Mouse (Mus musculus): Measurements from ENCODE around the gene Hexim1. TPM values are rescaled to one million over a fixed set of nuclear protein-coding genes. Genes with fewer than 3 reads are reported as not detected.

The Hexim1 gene
- total RNA-seq, 2 experiments from 2014 or later, result 53.7 to 57.3 TPM

DNA sequence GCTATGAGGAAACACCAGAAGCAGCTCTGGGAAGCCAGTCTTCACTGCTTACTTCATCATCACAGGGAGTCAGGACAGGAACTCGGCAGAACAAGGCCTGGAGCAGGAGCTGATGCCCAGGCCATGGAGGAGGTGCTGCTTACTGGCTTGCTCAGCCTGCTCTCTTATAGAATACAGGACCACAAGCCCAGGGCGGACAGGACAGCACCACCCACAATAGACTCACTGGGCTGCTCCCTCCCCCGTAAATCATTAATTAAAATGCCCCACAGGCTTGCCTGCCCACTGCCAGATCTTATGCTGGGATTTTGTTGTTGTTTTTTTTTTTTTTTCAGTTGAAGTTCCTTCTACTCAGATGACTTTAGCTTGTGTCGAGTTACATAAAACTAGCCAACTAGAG lies 31.7 kb downstream of the Hexim1 start:
- no peak for DNase-seq (ENCODE audit: low spot score in 2 of 2)

DNA sequence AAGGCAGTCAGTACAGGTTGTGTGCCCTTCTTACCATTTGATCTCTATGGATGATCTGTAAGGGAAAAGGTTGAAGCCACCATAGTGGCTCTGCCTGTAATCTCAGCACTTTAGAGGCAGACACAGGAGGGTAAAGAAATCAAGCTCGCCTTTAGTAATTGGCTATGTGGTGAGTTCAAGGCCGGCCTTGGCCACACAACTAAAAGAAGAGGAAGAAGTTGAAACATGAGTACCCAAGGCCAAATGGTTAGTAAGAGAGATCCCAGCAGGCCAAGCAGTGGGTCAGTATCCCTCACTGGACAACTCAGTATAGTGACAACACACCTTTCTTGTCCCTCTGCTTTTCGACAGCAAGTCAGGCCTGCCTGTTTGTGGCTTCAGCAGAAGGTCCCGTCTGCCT lies 33.7 kb downstream of the Hexim1 start:
- no peak for DNase-seq (ENCODE audit: low spot score in 2 of 2)

DNA sequence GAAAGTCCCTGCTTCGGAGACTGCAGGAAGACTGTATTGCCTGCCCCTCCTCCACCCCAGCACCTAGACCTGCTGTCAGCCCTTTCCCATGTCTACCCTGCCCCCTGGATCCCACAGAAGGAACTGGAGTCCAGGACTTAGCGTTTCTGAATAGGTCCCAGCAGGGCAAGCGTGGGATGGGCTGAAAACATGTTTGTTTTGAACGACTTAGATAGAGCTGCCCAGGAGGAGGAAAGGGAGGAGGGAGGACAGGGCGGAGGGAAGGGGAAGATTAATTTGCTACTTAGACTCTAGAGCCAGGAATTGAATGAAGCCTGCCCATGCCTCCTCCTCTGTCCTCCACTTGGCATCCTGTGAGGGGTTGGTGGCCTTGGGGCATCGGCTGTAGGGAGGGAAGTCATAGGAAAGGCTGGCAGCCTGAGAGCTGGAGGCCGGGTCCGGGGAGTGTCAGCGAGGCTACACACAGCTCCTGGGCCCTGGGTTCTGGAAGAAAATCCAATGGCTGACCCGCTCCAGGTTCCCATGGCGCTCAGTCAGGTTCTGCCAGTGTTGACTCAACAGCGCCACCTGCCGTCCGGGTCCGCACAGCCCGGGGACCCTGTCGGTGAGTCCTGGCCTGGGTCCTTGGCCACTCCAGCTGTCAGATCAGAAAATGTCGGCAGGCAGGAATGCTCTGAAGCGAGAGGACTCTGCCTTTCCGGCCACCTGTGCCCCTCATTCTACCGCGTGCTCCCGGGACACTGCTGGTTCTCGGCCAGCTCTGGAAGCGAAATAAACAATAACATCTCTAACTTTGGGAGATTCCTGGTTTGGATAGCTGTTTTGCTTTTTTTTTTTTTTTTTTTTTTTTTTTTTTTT lies 42.8 kb downstream of the Hexim1 start:
- DNase-seq (ENCODE audit: low spot score in 2 of 2), result peak; percentile 86 to 96

DNA sequence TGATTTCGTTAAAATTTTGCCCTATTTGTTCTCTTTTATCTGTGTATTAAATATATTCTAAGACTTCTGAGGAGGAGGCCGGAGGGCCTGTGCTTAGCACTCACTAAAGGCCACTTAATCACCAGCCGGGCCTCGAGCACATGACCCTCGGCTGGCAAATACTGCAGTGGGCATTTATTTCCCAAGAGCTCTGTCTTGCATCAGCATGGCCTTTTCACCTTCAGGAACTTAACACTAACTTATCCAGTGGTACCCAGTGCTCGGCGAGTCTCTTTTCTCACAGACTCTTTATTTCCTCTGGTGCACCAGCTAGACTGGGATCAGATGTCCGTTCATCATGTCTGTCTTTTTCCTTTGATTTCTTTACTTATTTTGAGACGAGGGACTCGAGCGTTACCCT lies 44.7 kb downstream of the Hexim1 start:
- no peak for DNase-seq (ENCODE audit: low spot score in 2 of 2)

DNA sequence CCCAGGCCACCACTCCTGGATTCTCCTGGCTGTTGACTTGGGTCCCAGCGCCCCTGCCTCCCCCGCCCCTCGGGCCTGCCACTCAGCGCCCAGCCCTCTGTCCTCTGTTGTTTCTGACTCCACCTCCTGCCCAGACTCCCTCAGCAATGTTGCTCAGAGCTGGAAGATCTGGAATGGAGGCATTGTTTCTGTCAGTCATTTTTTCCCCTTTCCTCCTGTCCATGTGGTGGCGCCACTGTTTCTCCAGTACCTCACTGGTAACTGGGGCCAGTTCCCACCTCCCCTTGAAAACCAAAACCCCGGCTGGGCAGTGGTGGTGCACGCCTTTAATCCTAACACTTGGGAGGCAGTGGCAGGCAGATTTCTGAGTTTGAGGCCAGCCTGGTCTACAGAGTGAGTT lies 45.4 kb downstream of the Hexim1 start:
- no peak for DNase-seq (ENCODE audit: low spot score in 2 of 2)

DNA sequence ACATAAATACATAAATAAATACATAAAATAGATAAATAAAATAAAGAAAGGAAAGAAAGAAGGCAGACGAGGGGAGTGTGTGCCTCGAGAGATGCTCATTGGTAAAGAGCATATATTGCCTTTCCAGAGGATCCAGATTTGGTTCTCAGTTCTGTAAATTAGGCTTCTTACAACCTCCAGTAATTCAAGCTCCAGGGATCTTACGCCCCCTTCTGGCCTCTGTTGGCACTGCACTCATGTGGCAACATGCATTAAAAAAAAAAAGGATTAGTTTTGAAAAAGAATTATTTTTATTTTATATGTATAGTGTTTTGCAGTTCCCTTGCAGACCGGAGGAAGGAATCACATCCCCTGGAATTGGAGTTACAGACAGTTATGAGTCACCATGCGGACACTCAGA lies 46.1 kb downstream of the Hexim1 start:
- DNase-seq (ENCODE audit: low spot score in 2 of 2), result no peak

DNA sequence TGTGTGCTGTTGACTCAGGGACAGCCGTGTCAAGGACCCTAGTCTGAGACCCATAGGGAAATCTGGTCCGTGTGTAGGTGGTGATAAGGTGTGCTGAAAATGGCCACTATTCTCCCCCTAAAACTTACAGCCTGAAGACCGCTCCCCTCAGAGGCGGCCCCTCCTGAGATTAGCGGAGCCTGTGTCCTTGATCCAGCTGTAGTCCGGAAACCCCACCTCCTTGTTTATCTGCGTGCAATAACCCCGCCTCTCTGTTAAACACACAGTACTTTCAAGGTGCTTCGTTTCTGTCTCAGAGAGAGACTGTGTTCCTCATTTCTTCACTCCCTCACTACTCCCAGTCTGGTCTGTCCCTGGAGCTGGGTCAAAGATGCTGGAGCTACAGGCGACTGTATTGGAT lies 48.4 kb downstream of the Hexim1 start:
- no peak for DNase-seq (ENCODE audit: low spot score in 2 of 2)

DNA sequence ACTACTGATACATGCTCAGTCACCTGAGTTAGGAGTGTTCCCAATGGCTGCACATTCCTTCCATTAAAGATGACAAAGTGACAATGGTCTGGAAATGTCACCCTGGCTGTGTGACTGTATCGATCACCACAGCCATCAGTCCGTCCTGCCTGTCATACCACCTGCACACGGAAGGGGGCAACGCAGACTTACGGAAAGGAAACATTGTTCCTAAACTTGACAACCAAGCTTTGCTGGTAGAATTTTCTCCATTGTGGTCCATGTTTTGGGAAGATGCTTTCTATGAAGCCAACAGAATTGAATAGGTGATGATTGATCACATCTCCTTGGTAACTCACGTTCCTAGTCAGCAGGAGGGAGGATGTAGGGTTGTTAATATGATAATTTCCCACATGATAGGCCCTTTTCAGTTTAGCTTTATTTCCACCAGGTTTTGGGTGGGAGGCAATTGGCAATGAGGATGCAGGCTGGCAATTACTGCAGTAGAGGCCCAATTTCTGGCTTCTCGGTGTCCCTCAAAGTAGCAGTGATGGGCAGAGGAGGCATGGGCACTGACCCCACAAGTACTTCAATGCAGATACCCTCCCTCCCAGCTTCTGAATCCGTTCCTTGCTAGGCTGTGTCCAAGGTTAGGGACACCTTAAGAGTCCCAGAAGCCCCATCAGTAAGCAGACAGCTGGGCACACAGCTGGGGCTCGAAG lies 52.8 kb downstream of the Hexim1 start:
- DNase-seq (ENCODE audit: low spot score in 2 of 2), result peak; percentile 77 to 92

Other genes starting within 250 kb of the Hexim1 start
- 100 to 1,000 TPM; 123 to 126 TPM for gene Eftud2, start 235.2 kb upstream of the Hexim1 start, total RNA-seq (2021)
- 1 to 10 TPM; 1.5 to 2.2 TPM for gene Ccdc103, start 235.0 kb upstream of the Hexim1 start, total RNA-seq (2021)
- gene Fam187a, start 231.1 kb upstream of the Hexim1 start, total RNA-seq (2021), result under 1 TPM in 1 of 2 experiments, not detected in 1; 0.27 TPM
- gene Gfap, start 215.3 kb upstream of the Hexim1 start, total RNA-seq (2021), result 100 to 1,000 TPM; 441 to 481 TPM
- not detected for gene Kif18b, start 191.1 kb upstream of the Hexim1 start, total RNA-seq (2021)
- gene C1ql1, start 169.5 kb upstream of the Hexim1 start, total RNA-seq (2021), result 10 to 100 TPM; 17.3 to 20.4 TPM
- gene Nmt1, start 88.0 kb upstream of the Hexim1 start, total RNA-seq (2021), result 100 to 1,000 TPM; 166 to 172 TPM
- gene Dcakd, start 87.9 kb upstream of the Hexim1 start, total RNA-seq (2021), result 10 to 100 TPM; 68.9 to 69.0 TPM
- gene Plcd3, start 14.6 kb upstream of the Hexim1 start, total RNA-seq (2021), result 10 to 100 TPM; 11.0 TPM
- gene Acbd4, start 14.5 kb upstream of the Hexim1 start, total RNA-seq (2021), result 10 to 100 TPM; 75.1 to 90.2 TPM
- 10 to 100 TPM; 11.2 to 12.5 TPM for gene Hexim2, start 16.2 kb downstream of the Hexim1 start, total RNA-seq (2021)
- 100 to 1,000 TPM; 132 to 148 TPM for gene Fmnl1, start 54.9 kb downstream of the Hexim1 start, total RNA-seq (2021)
- gene 1700023F06Rik, start 92.3 kb downstream of the Hexim1 start, total RNA-seq (2021), result 1 to 10 TPM; 1.6 to 2.2 TPM
- gene Spata32, start 102.2 kb downstream of the Hexim1 start, total RNA-seq (2021), result 1 to 10 TPM in 1 of 2 experiments, under 1 TPM in 1; 0.99 to 1.6 TPM
- 1 to 10 TPM; 4.5 to 4.7 TPM for gene Map3k14, start 151.2 kb downstream of the Hexim1 start, total RNA-seq (2021)
- 10 to 100 TPM; 10.5 to 12.1 TPM for gene Arhgap27, start 247.5 kb downstream of the Hexim1 start, total RNA-seq (2021)

Data from layer of hippocampus, adult 18-20 months (tissue).